Mouse (Mus musculus): Measurements from ENCODE around the gene Dpp4. TPM values are rescaled to one million over a fixed set of nuclear protein-coding genes. Genes with fewer than 3 reads are reported as not detected.

Gene Dpp4
- polyA plus RNA-seq, 1 experiment = 2.9 TPM

DNA sequence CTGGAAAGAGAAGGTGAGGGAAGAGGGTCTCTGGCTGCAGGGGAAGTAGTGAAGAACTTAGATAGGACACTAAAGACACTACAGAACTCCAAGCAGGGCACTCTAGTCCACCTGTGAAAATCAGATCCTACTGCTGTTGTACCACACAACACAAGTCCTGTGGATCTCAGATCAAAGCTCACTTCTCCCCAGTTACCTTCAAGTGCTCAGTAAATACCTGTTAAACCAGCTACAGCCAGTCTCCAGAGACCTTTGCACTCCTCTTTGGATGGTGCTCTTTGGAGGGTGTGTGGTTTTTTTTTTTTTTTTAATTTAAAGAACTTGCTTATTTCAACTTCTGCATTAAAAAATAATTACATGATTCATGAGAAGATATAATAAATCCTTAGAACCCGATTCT, 5.2 kb upstream of the Dpp4 start:
- Histone ChIP-seq H3K4me3 (ENCODE audit: insufficient read depth, low read length) (no peak overlapping the region), H3K4me1 (ENCODE audit: control insufficient read depth, insufficient read depth, low read length) (no peaks in the 10 kb centered on the region), H3K27ac (ENCODE audit: insufficient read depth, low read length) (no peak overlapping the region)
- no peak for TF ChIP-seq CTCF (IDR thresholded peaks at IDR 0.05; ENCODE audit: extremely low read depth, insufficient read depth, low read length)
- no peak for TF ChIP-seq POLR2A (IDR thresholded peaks at IDR 0.05; ENCODE audit: extremely low read depth, insufficient read depth, low read length)

DNA sequence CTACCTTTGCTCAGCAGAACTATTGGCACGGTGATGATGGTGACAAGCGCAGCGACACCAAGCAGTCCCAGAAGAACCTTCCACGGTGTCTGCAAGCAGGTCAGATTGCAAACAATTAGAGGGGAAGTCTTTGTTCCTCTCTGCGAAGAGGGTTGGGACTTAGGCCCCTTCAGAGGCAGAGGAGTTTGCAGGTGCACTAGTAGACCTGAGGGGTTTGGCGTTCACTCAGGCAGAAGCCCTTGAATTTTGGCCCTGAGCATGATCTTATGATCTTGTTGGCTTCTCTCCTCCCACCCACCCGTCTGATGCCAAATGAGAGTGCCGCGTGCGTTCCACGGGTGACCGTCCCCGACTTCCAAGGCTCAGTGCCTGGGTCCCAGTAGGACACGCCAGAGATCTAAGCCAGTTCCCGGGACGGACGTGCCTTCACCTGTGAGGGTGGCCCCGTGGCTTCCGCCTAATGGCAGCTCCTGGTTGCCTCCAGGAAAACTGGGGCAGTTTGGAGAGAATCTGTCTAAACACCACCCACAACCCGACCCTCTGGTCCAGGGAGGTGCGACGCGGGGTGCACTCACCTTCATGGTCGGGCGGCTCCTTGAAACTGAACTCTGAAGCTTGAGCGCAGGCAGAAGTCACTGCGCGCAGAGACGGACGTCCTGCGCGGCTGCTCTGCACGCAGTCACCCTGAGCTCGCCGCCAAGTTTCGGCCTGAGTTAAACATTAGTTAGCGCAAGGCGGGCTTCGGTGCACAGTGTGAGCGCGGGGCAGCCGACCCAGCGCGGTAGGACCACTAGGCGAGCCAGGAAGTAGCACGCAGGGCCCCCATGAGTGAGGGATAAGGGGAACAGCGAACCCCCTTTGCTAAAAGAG, 585 bp downstream of the Dpp4 start:
- Histone ChIP-seq H3K4me1 (ENCODE audit: control insufficient read depth, insufficient read depth, low read length) (no peaks in the 10 kb centered on the region), H3K27ac (ENCODE audit: insufficient read depth, low read length) (no peak overlapping the region), H3K4me3 (ENCODE audit: insufficient read depth, low read length) (peak overlapping the region; percentile 31)
- no peak for TF ChIP-seq POLR2A (IDR thresholded peaks at IDR 0.05; ENCODE audit: extremely low read depth, insufficient read depth, low read length)
- no peak for TF ChIP-seq CTCF (IDR thresholded peaks at IDR 0.05; ENCODE audit: extremely low read depth, insufficient read depth, low read length)

DNA sequence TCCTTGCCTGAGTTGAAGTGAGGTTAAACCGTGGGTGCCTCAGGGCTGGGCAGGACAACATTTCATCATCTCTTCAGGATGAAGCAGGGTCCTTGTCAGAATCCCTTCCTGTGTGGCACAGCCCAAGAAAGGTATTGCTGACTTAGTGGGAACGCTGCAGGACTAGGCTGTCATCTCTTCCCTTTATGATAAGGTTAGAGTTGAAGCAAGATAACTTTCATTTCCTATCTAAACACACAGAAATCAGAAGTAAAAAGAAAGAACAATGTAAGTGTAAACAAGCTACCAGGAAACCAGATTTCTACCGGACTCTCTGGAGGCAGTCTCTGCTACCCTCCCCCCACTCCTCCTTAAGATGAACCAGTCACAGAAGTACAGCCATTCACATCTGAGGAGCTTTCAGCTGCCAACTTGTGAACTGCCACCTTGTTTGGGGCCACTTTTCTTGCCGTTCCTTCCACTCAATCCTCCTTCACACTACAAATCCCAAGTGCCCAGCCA, 3.3 kb downstream of the Dpp4 start:
- TF ChIP-seq POLR2A (IDR thresholded peaks at IDR 0.05; ENCODE audit: extremely low read depth, insufficient read depth, low read length) = no peak
- no peak for TF ChIP-seq CTCF (IDR thresholded peaks at IDR 0.05; ENCODE audit: extremely low read depth, insufficient read depth, low read length)
- no peaks in the 10 kb centered on the region for H3K4me1 ChIP-seq (ENCODE audit: control insufficient read depth, insufficient read depth, low read length)
- no peak overlapping the region for H3K4me3 ChIP-seq (ENCODE audit: insufficient read depth, low read length)
- H3K27ac ChIP-seq (ENCODE audit: insufficient read depth, low read length) = no peak overlapping the region

DNA sequence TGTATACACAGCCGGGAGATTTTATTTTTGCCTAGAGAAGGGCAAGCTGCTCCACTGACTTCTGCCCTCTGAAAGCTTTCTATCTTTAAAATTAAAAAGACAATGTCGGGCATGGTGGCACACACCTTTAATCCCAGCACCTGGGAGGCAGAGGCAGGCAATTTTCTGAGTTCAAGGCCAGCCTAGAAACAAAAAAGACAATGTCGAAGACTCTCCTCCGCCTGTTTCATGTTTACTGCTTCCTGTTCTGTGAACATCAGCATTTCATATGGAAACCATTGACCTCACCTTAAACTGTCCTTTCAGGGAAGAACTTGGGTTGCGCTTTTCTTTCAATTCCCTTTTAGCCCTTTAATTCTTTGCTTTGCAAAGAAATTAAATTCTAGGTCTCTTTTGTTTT, 3.8 kb downstream of the Dpp4 start:
- Histone ChIP-seq H3K4me3 (ENCODE audit: insufficient read depth, low read length) (no peak overlapping the region), H3K4me1 (ENCODE audit: control insufficient read depth, insufficient read depth, low read length) (no peaks in the 10 kb centered on the region), H3K27ac (ENCODE audit: insufficient read depth, low read length) (no peak overlapping the region)
- TF ChIP-seq POLR2A (IDR thresholded peaks at IDR 0.05; ENCODE audit: extremely low read depth, insufficient read depth, low read length) (no peak), CTCF (IDR thresholded peaks at IDR 0.05; ENCODE audit: extremely low read depth, insufficient read depth, low read length) (no peak)

DNA sequence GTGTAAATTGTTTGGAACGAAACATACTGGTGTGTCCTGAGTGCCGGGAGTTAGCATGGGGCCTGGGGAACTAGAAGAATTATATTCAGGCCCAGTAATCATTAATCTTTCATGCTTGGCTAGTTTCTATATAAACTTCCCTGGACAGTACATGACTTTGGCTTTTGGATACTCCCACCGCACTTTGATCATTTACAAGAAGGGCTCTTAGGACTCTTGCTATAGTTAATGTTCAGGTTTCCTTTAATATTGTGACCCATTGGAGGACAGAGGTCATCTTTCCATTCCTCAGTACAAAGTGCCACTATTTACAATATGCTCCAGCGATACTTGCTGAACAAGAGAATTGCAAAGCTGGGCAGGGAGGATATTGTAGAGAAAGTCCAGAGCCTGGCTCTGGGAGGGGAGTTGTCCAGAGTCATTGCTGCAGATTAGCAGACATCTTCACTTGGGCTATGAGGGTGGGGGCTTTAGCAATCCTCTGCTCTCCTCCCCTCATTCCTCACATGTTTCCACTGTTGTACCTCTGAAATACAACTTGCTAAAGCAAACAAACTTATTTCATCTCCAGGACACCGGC, 8.4 kb downstream of the Dpp4 start:
- Histone ChIP-seq H3K4me3 (ENCODE audit: insufficient read depth, low read length) (no peak overlapping the region), H3K4me1 (ENCODE audit: control insufficient read depth, insufficient read depth, low read length) (no peaks in the 10 kb centered on the region), H3K27ac (ENCODE audit: insufficient read depth, low read length) (no peak overlapping the region)
- no peak for TF ChIP-seq POLR2A (IDR thresholded peaks at IDR 0.05; ENCODE audit: extremely low read depth, insufficient read depth, low read length)
- TF ChIP-seq CTCF (IDR thresholded peaks at IDR 0.05; ENCODE audit: extremely low read depth, insufficient read depth, low read length) = no peak

DNA sequence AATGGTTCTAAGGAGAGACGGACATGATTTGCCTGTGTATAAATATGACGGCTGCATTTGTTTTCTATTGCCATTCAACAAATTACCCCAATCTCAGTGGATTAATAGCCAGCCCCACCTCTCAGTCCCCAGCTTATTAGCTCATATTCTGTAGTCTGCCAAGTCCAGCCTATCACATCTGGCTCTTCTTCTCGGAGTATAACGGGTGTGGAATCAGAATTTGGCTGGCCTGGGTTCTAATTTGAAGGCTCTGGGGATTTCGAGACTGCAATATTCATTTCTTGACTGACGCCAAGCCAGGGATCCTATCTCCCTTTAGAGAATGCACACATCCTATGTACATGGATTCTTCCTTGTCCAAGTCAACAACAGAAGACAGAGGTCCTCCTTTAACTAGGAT, 11.0 kb downstream of the Dpp4 start:
- H3K4me3 ChIP-seq (ENCODE audit: insufficient read depth, low read length) = no peak overlapping the region
- no peak for TF ChIP-seq POLR2A (IDR thresholded peaks at IDR 0.05; ENCODE audit: extremely low read depth, insufficient read depth, low read length)
- H3K27ac ChIP-seq (ENCODE audit: insufficient read depth, low read length) = no peak overlapping the region
- no peaks in the 10 kb centered on the region for H3K4me1 ChIP-seq (ENCODE audit: control insufficient read depth, insufficient read depth, low read length)

DNA sequence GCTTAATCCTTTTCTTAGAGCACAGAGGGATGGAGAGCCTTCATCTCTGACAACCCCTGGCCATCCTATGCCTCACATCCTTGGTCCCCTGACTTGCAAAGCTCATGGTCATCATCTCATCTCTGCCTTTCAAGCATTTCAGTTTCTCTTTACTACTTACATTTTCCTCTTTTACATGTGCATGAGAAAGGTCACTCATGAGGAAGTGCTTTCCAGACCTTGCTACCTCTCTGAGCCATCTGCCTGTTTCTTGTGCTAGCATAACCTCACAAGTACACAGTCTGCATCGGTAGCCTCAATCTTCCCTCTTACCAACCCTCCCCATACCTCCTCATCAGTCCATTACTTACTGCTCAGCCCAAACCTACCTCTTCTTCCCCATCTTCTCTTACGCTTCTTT, 12.2 kb downstream of the Dpp4 start:
- TF ChIP-seq CTCF (IDR thresholded peaks at IDR 0.05; ENCODE audit: extremely low read depth, insufficient read depth, low read length) (no peak), POLR2A (IDR thresholded peaks at IDR 0.05; ENCODE audit: extremely low read depth, insufficient read depth, low read length) (no peak)
- no peak overlapping the region for H3K27ac ChIP-seq (ENCODE audit: insufficient read depth, low read length)
- H3K4me1 ChIP-seq (ENCODE audit: control insufficient read depth, insufficient read depth, low read length) = no peaks in the 10 kb centered on the region
- H3K4me3 ChIP-seq (ENCODE audit: insufficient read depth, low read length) = no peak overlapping the region

DNA sequence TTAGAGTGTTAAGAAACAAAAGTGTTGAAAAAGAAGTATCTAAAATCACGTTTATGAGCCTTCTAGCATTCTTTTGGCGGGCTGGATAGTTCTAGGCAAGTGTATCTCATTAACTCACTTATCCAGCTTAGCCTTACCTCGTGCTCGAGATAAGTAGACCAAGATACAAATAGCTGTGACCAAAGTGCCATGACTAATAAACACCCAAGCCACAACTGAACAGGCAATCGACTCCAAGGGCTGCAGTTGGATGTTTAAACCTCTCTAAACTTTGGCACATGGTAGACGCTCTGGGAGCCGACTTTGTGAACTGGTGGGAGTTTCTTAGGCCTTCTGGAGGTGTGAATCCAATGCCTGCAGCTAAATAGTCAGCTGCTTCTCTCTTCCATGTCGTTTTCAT, 12.7 kb downstream of the Dpp4 start:
- H3K4me1 ChIP-seq (ENCODE audit: control insufficient read depth, insufficient read depth, low read length) = no peaks in the 10 kb centered on the region
- H3K4me3 ChIP-seq (ENCODE audit: insufficient read depth, low read length) = no peak overlapping the region
- no peak for TF ChIP-seq POLR2A (IDR thresholded peaks at IDR 0.05; ENCODE audit: extremely low read depth, insufficient read depth, low read length)
- TF ChIP-seq CTCF (IDR thresholded peaks at IDR 0.05; ENCODE audit: extremely low read depth, insufficient read depth, low read length) = no peak
- no peak overlapping the region for H3K27ac ChIP-seq (ENCODE audit: insufficient read depth, low read length)

DNA sequence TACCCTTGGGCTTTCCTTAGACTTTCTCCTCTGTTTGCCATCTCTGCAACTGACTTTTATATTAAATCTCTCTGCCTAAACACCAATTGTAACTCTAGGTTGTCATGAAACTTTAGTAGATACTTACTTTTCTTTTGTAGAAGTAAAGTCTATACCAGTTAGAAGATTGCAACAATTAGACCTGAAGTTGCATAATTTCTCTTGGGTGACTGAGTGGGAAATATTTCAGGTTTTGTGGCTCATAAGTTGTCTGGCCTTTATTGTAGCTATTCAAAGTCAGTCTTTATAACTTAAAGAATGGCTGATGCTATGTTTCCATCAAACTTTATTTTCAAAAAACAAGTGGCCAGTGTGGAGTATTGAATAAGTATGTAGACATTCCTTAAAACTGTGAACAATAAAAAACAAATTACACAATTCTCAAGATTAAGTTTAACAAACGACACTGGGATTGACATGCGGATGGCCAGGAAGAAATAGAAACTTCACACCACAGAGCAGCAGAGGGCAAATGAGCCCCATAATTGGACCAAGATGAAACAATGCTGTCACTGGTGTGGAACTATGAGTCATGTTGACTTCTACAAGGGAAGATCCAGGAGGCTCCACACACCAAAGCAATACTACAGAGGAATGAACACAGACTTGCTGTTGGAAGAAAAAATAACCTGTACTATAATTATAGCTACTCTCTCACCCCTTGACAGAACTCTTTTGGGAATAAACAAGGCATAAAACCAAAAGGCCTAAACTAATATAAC, 13.7 kb downstream of the Dpp4 start:
- Histone ChIP-seq H3K4me3 (ENCODE audit: insufficient read depth, low read length) (no peak overlapping the region), H3K4me1 (ENCODE audit: control insufficient read depth, insufficient read depth, low read length) (no peaks in the 10 kb centered on the region), H3K27ac (ENCODE audit: insufficient read depth, low read length) (no peak overlapping the region)
- no peak for TF ChIP-seq CTCF (IDR thresholded peaks at IDR 0.05; ENCODE audit: extremely low read depth, insufficient read depth, low read length)
- TF ChIP-seq POLR2A (IDR thresholded peaks at IDR 0.05; ENCODE audit: extremely low read depth, insufficient read depth, low read length) = no peak
